Mouse (Mus musculus): ENCODE measurements around the gene 1700015F17Rik. TPM values are rescaled to one million over a fixed set of nuclear protein-coding genes. Genes with fewer than 3 reads are reported as not detected.

1700015F17Rik gene
- total and polyA plus RNA-seq, 3 experiments, result not detected

DNA sequence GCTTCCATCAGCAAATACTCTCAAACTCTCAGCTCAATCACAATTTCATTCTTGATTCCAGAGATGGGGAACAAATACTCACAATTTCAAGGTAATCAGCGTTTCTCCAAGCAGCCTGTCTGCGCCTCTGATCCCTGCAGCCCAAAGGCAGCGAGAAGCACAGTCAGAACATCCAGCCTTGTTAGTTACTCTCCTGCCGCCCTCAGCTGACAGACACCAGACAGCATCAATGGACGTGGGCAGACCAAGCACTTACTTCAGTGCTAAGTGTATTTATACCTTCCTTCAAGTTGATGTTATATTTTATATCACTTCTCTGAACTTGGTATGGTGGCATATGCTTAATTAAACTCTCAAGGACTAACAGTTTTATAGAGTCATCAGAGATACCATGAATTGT lies 32.0 kb upstream of the 1700015F17Rik start:
- no peaks in the 10 kb centered on the region for H3K4me1 ChIP-seq (ENCODE audit: control insufficient read depth in 1 of 2, insufficient read depth in 2 of 2, low read length in 2 of 2)
- no peak for TF ChIP-seq MYB (IDR thresholded peaks at IDR 0.05; ENCODE audit: low read depth, low read length)
- no peak for TF ChIP-seq MEF2A (IDR thresholded peaks at IDR 0.05; ENCODE audit: extremely low read depth, insufficient replicate concordance, low read depth, low read length, poor library complexity, severe bottlenecking)
- no peak overlapping the region for H3K9ac ChIP-seq (ENCODE audit: control insufficient read depth, low read depth, low read length, poor library complexity, severe bottlenecking)
- no peaks in the 10 kb centered on the region for H3K36me3 ChIP-seq (ENCODE audit: control insufficient read depth in 1 of 2, insufficient read depth in 2 of 2, low read length in 2 of 2)
- H3K27ac ChIP-seq (ENCODE audit: control insufficient read depth, low read depth, low read length), result no peak overlapping the region
- 0 out of 2 replicates have a peak, but pooled peaks cover 1% of the 10 kb centered on the region for H3K79me2 ChIP-seq (ENCODE audit: control insufficient read depth, insufficient read depth, low read length, poor library complexity)
- no peak overlapping the region for H3K4me3 ChIP-seq (ENCODE audit: control insufficient read depth in 1 of 2, insufficient read depth in 1 of 2, low read depth in 2 of 2, low read length in 2 of 2)
- DNase-seq (ENCODE audit: low read depth, low spot score), result no peak
- H3K27me3 ChIP-seq (ENCODE audit: control insufficient read depth in 1 of 2, insufficient read depth in 2 of 2, low read length in 2 of 2), result no peaks in the 10 kb centered on the region; a peak in 1 of 4 replicates
- no peaks in the 10 kb centered on the region for H3K9me3 ChIP-seq (replicated peaks; ENCODE audit: insufficient read depth, low read length)

DNA sequence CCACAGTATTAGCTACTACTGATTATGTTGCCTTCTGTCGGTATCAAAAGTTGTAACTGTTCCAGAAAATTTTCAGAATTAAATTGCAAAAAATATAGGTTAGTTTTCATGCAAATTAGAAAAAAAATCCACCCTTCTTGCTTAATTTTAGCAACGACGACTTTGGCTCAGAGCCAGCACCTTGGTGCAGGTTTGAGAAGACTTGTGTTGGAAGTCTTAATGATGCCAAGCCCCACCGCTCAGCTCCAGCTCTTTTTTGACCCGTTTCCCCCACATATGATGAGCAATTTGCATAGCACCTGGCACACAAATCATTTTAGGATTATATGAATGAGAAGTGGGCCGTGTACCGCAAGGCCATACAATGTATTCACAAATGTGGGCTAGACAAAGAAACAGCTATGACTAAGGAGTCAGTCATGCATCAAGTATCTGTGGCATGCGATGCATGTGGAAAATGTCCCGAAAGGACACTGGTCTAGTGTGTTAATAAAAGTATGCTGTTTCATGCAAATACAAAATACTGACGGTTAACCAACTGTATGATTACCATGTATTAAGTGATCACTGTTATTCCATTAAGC lies 31.5 kb upstream of the 1700015F17Rik start:
- no peaks in the 10 kb centered on the region for H3K36me3 ChIP-seq (ENCODE audit: control insufficient read depth in 1 of 2, insufficient read depth in 2 of 2, low read length in 2 of 2)
- no peak overlapping the region for H3K27ac ChIP-seq (ENCODE audit: control insufficient read depth, low read depth, low read length)
- no peaks in the 10 kb centered on the region for H3K4me1 ChIP-seq (ENCODE audit: control insufficient read depth in 1 of 2, insufficient read depth in 2 of 2, low read length in 2 of 2)
- H3K79me2 ChIP-seq (ENCODE audit: control insufficient read depth, insufficient read depth, low read length, poor library complexity), result 0 out of 2 replicates have a peak, but pooled peaks cover 1% of the 10 kb centered on the region
- no peaks in the 10 kb centered on the region for H3K9me3 ChIP-seq (replicated peaks; ENCODE audit: insufficient read depth, low read length)
- no peaks in the 10 kb centered on the region; a peak in 1 of 4 replicates for H3K27me3 ChIP-seq (ENCODE audit: control insufficient read depth in 1 of 2, insufficient read depth in 2 of 2, low read length in 2 of 2)
- no peak overlapping the region for H3K9ac ChIP-seq (ENCODE audit: control insufficient read depth, low read depth, low read length, poor library complexity, severe bottlenecking)
- no peak for DNase-seq (ENCODE audit: low read depth, low spot score)
- H3K4me3 ChIP-seq (ENCODE audit: control insufficient read depth in 1 of 2, insufficient read depth in 1 of 2, low read depth in 2 of 2, low read length in 2 of 2), result no peak overlapping the region
- TF ChIP-seq TAL1 (IDR thresholded peaks at IDR 0.05; ENCODE audit: low read length), result no peak
- TF ChIP-seq ETS1 (IDR thresholded peaks at IDR 0.05; ENCODE audit: low read depth, low read length), result no peak
- no peak for TF ChIP-seq JUND (IDR thresholded peaks at IDR 0.05; ENCODE audit: low read depth, low read length)
- TF ChIP-seq RCOR1 (IDR thresholded peaks at IDR 0.05; ENCODE audit: low read depth, low read length), result no peak

DNA sequence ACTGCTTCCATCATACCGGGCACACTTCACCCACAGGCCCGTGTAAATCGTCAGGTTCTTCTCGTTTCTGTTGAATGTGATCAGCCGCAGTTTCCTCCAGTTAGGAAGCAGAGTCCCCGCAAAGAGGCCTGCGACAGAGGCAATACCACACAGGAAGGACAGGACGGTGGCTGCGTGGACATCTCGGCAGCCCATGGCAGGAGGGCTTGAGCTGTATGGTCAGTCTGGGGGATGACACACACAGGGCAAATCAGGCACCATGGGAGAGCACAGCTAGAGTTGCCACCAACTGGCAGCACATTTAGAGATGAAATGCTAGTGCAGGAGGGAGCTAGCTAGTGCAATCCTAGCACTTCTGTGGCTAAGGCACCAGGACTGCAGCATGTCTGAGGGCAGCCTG lies 29.3 kb upstream of the 1700015F17Rik start:
- Histone ChIP-seq H3K79me2 (ENCODE audit: control insufficient read depth, insufficient read depth, low read length, poor library complexity) (no peaks in the 10 kb centered on the region), H3K27me3 (ENCODE audit: control insufficient read depth in 1 of 2, insufficient read depth in 2 of 2, low read length in 2 of 2) (no peaks in the 10 kb centered on the region), H3K4me1 (ENCODE audit: control insufficient read depth in 1 of 2, insufficient read depth in 2 of 2, low read length in 2 of 2) (no peaks in the 10 kb centered on the region), H3K4me3 (ENCODE audit: control insufficient read depth in 1 of 2, insufficient read depth in 1 of 2, low read depth in 2 of 2, low read length in 2 of 2) (no peak overlapping the region), H3K9ac (ENCODE audit: control insufficient read depth, low read depth, low read length, poor library complexity, severe bottlenecking) (no peak overlapping the region), H3K9me3 (replicated peaks; ENCODE audit: insufficient read depth, low read length) (no peaks in the 10 kb centered on the region), H3K27ac (ENCODE audit: control insufficient read depth, low read depth, low read length) (no peak overlapping the region), H3K36me3 (ENCODE audit: control insufficient read depth in 1 of 2, insufficient read depth in 2 of 2, low read length in 2 of 2) (no peaks in the 10 kb centered on the region)
- TF ChIP-seq ZNF384 (IDR thresholded peaks at IDR 0.05; ENCODE audit: low read depth, low read length), result no peak
- no peak for TF ChIP-seq E2F4 (IDR thresholded peaks at IDR 0.05; ENCODE audit: borderline replicate concordance, low read depth, low read length)
- no peak for TF ChIP-seq MYB (IDR thresholded peaks at IDR 0.05; ENCODE audit: low read depth, low read length)
- TF ChIP-seq POLR2AphosphoS2 (IDR thresholded peaks at IDR 0.05; ENCODE audit: low read length), result no peak
- no peak for TF ChIP-seq JUND (IDR thresholded peaks at IDR 0.05; ENCODE audit: low read depth, low read length)
- TF ChIP-seq CHD2 (IDR thresholded peaks at IDR 0.05; ENCODE audit: low read length), result no peak
- no peak for TF ChIP-seq HCFC1 (IDR thresholded peaks at IDR 0.05; ENCODE audit: low read depth, low read length)
- no peak for DNase-seq (ENCODE audit: low read depth, low spot score)
